9 mouse cellular contexts compared by ENCODE assay signal in the genomic region with DNA sequence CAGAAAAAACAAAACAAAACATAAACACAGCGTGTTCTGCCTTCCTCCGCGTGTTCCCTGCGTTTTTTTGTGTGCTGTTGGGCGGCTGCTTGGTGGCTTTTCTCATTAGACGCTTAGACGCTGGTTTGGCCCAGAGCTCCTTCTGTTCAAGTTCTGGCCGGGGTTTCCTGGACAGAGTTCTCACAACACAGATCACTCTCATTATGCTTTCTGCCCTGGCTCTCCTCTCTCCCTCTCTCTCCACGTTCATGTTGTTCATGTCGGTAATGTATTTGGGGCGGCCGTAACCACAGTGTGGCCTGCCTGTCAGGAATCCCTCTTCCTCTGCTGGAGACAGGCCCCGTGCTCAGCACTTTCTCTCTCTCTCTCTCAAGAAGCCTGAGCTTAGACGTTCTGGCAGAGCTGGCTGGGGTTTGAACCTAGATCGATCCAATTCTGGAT. TPM values are rescaled to one million over a fixed set of nuclear protein-coding genes. Genes with fewer than 3 reads are reported as not detected.
A peak's percentile ranks its signal among the peaks of the same experiment; 100 is the strongest.
DNase-seq lines count a peak whose midpoint lies in the region; ATAC-seq and TF ChIP-seq lines count a peak whose summit lies in the region.
"Had no signal": no experiment of that assay in that cellular context is flagged by ENCODE, and none has a peak within 500 bp of the region (broad histone marks: within the 10 kb centered on the region; RNA-seq: fewer than 3 reads in every experiment).

No protein-coding gene starts in this region.

- peaks cover 50% of the 10 kb centered on the region for H3K79me2 ChIP-seq in liver, adult 2 months (ENCODE audit: control insufficient read depth, insufficient read depth, low read length)

- no peak for TF ChIP-seq EP300 in liver, postnatal 0 days (IDR thresholded peaks at IDR 0.05; ENCODE audit: low read depth)

- peaks cover 46% of the 10 kb centered on the region for H3K4me1 ChIP-seq in liver, adult 2 months (ENCODE audit: control insufficient read depth, insufficient read depth, low read length)
- H3K4me1 ChIP-seq in forebrain, embryonic 14.5 days (ENCODE audit: control insufficient read depth, insufficient read depth, low read length) = peaks cover 29% of the 10 kb centered on the region
- peaks cover 33% of the 10 kb centered on the region for H3K4me1 ChIP-seq in intestine, embryonic 14.5 days (replicated peaks; ENCODE audit: control insufficient read depth, insufficient read depth, low read length)
- peaks cover 48% of the 10 kb centered on the region for H3K4me1 ChIP-seq in liver, postnatal 0 days (ENCODE audit: insufficient read depth)

- WGBS in liver, adult 2 months = 8% methylated on average over 15 of the region's 15 CpGs
- WGBS in forebrain, embryonic 14.5 days = 38% methylated on average over 15 of the region's 15 CpGs
- 28% methylated on average over 15 of the region's 15 CpGs for WGBS in intestine, embryonic 14.5 days
- WGBS in liver, postnatal 0 days (ENCODE audit: insufficient replicate concordance) = 16% methylated on average over 15 of the region's 15 CpGs

- no peak overlapping the region for H3K4me3 ChIP-seq in liver, adult 2 months (ENCODE audit: insufficient read depth, low read depth, low read length)
- H3K4me3 ChIP-seq in forebrain, embryonic 14.5 days (ENCODE audit: low read depth, low read length) = no peak overlapping the region
- peak overlapping the region; percentile 83; the same call in 1 of the 2 replicates for H3K4me3 ChIP-seq in intestine, embryonic 14.5 days (ENCODE audit: low read depth, low read length)
- H3K4me3 ChIP-seq in liver, postnatal 0 days (ENCODE audit: low read depth, low read length) = peak overlapping the region; percentile 79

- H3K4me2 ChIP-seq in forebrain, embryonic 14.5 days (ENCODE audit: low read length) = peak overlapping the region; percentile 82; the same call in 1 of the 2 replicates
- peak overlapping the region; percentile 96 for H3K4me2 ChIP-seq in intestine, embryonic 14.5 days (ENCODE audit: low read length)
- peak overlapping the region; percentile 95 for H3K4me2 ChIP-seq in liver, postnatal 0 days (ENCODE audit: low read depth, low read length)

- ATAC-seq in forebrain, embryonic 14.5 days = no peak
- ATAC-seq in intestine, embryonic 14.5 days (replicated peaks; ENCODE audit: low FRiP score, low TSS enrichment, low read depth) = no peak
- ATAC-seq in liver, postnatal 0 days = no peak

- no peaks in the 10 kb centered on the region for H3K9me3 ChIP-seq in forebrain, embryonic 14.5 days (replicated peaks; ENCODE audit: control insufficient read depth, low read length)
- H3K9me3 ChIP-seq in intestine, embryonic 14.5 days (ENCODE audit: control insufficient read depth, low read length) = no peaks in the 10 kb centered on the region
- peaks cover under 1% of the 10 kb centered on the region; the same call in 1 of the 2 replicates for H3K9me3 ChIP-seq in liver, postnatal 0 days (ENCODE audit: low read length)

- TF ChIP-seq CTCF in liver, adult 2 months (IDR thresholded peaks at IDR 0.05; ENCODE audit: low read depth, low read length) = no peak
- TF ChIP-seq CTCF in liver, postnatal 0 days (IDR thresholded peaks at IDR 0.05; ENCODE audit: low read depth) = no peak

- no peaks in the 10 kb centered on the region for H3K27me3 ChIP-seq in liver, adult 2 months (ENCODE audit: control insufficient read depth, insufficient read depth, low read length)
- no peaks in the 10 kb centered on the region for H3K27me3 ChIP-seq in forebrain, embryonic 14.5 days (replicated peaks; ENCODE audit: control insufficient read depth, insufficient read depth, low read length)
- no peaks in the 10 kb centered on the region for H3K27me3 ChIP-seq in intestine, embryonic 14.5 days (replicated peaks; ENCODE audit: control insufficient read depth, insufficient read depth, low read length)
- H3K27me3 ChIP-seq in liver, postnatal 0 days (ENCODE audit: insufficient read depth, low read length) = no peaks in the 10 kb centered on the region

- peak overlapping the region; percentile 67 for H3K27ac ChIP-seq in liver, adult 2 months (replicated peaks; ENCODE audit: insufficient read depth, low read depth, low read length)
- peak overlapping the region; percentile 1; the same call in 1 of the 2 replicates for H3K27ac ChIP-seq in forebrain, embryonic 14.5 days (ENCODE audit: low read depth, low read length)
- H3K27ac ChIP-seq in intestine, embryonic 14.5 days (ENCODE audit: low read depth) = peak overlapping the region; percentile 48; the same call in 1 of the 2 replicates
- H3K27ac ChIP-seq in liver, postnatal 0 days (ENCODE audit: low read depth) = peak overlapping the region; percentile 76

- DNase-seq in liver, adult 2 months (ENCODE audit: extremely low read depth, low read depth, low spot score) = peak; percentile 59
- DNase-seq in liver = no peak
- DNase-seq in forebrain, embryonic 14.5 days (ENCODE audit: low spot score) = peak; percentile 42
- DNase-seq in intestine, embryonic 14.5 days (ENCODE audit: low spot score) = no peak
- no peak for DNase-seq in liver, postnatal 0 days
- no peak for DNase-seq in left cerebral cortex, adult 18-20 months (ENCODE audit: low spot score in 2 of 2)
- no peak for DNase-seq in urinary bladder, postnatal 14 days (ENCODE audit: low spot score)
- no peak for DNase-seq in left cerebral cortex, adult 9 months (ENCODE audit: low spot score in 2 of 2)

- H3K9ac ChIP-seq in liver, adult 2 months (ENCODE audit: low read depth, low read length) = peak overlapping the region; percentile 61
- no peak overlapping the region; the same call in 1 of the 2 replicates for H3K9ac ChIP-seq in forebrain, embryonic 14.5 days (ENCODE audit: low read length)
- peak overlapping the region; percentile 21; the same call in 1 of the 2 replicates for H3K9ac ChIP-seq in intestine, embryonic 14.5 days (ENCODE audit: low read length)
- peak overlapping the region; percentile 89 for H3K9ac ChIP-seq in liver, postnatal 0 days (replicated peaks)

- H3K36me3 ChIP-seq in liver, adult 2 months (ENCODE audit: control insufficient read depth, insufficient read depth, low read length) = no peaks in the 10 kb centered on the region
- no peaks in the 10 kb centered on the region for H3K36me3 ChIP-seq in forebrain, embryonic 14.5 days (ENCODE audit: control insufficient read depth, insufficient read depth, low read length)
- H3K36me3 ChIP-seq in intestine, embryonic 14.5 days (ENCODE audit: control insufficient read depth, insufficient read depth, low read length) = no peaks in the 10 kb centered on the region
- H3K36me3 ChIP-seq in liver, postnatal 0 days (replicated peaks; ENCODE audit: insufficient read depth, low read length) = peaks cover 6% of the 10 kb centered on the region; the same call in 1 of the 2 replicates

- TF ChIP-seq POLR2A in liver, adult 2 months (IDR thresholded peaks at IDR 0.05; ENCODE audit: extremely low read depth, insufficient read depth, low read length) = no peak

RNA-seq across cellular contexts. Expression of a gene that starts 2.9 kb away (rescaled TPM):
- 10.5 and 15.2 TPM in 2 replicates for total RNA-seq in liver, adult 2 months (2014; rRNA removed)
- 33.6 and 40.2 TPM in 2 replicates for polyA plus RNA-seq in liver, adult 2 months (2012; rRNA removed)
- polyA plus RNA-seq in forebrain, embryonic 14.5 days (2014; fragmentation: Nextera tagmentation; extraction: Ambion mirVana) = 7.5 and 9.8 TPM in 2 replicates
- 16.8 and 19.3 TPM in 2 replicates for polyA plus RNA-seq in intestine, embryonic 14.5 days (2014; fragmentation: Nextera tagmentation; extraction: Ambion mirVana)
- polyA plus RNA-seq in liver, postnatal 0 days (2015; fragmentation: Nextera tagmentation; extraction: Ambion mirVana) = 14.9 and 16.3 TPM in 2 replicates
- total RNA-seq in left cerebral cortex, adult 18-20 months (2021) = 10 to 100 TPM; 22.2 to 25.7 TPM

RNA-seq across cellular contexts. Expression of a gene that starts 24.8 kb away (rescaled TPM):
- total RNA-seq in liver, adult 2 months (2014; rRNA removed) = 11.5 and 15.0 TPM in 2 replicates
- 26.1 and 26.6 TPM in 2 replicates for polyA plus RNA-seq in liver, adult 2 months (2012; rRNA removed)
- polyA plus RNA-seq in forebrain, embryonic 14.5 days (2014; fragmentation: Nextera tagmentation; extraction: Ambion mirVana) = 19.5 and 24.3 TPM in 2 replicates
- polyA plus RNA-seq in intestine, embryonic 14.5 days (2014; fragmentation: Nextera tagmentation; extraction: Ambion mirVana) = 15.2 and 21.5 TPM in 2 replicates
- 3.5 and 3.9 TPM in 2 replicates for polyA plus RNA-seq in liver, postnatal 0 days (2015; fragmentation: Nextera tagmentation; extraction: Ambion mirVana)
- total RNA-seq in left cerebral cortex, adult 18-20 months (2021) = 10 to 100 TPM; 37.1 to 37.8 TPM

RNA-seq across cellular contexts. Expression of a gene that starts 43.3 kb away (rescaled TPM):
- total RNA-seq in liver, adult 2 months (2014; rRNA removed) = 0.40 and 2.7 TPM in 2 replicates
- polyA plus RNA-seq in liver, adult 2 months (2012; rRNA removed) = not detected in 2 replicates
- polyA plus RNA-seq in forebrain, embryonic 14.5 days (2014; fragmentation: Nextera tagmentation; extraction: Ambion mirVana) = not detected in 2 replicates
- polyA plus RNA-seq in intestine, embryonic 14.5 days (2014; fragmentation: Nextera tagmentation; extraction: Ambion mirVana) = 5.0 and 6.3 TPM in 2 replicates
- polyA plus RNA-seq in liver, postnatal 0 days (2015; fragmentation: Nextera tagmentation; extraction: Ambion mirVana) = not detected in 2 replicates
- total RNA-seq in left cerebral cortex, adult 18-20 months (2021) = not detected
- total RNA-seq: layer of hippocampus, postnatal 10 days had no signal

RNA-seq across cellular contexts. Expression of a gene that starts 49.9 kb away (rescaled TPM):
- 709 and 835 TPM in 2 replicates for total RNA-seq in liver, adult 2 months (2014; rRNA removed)
- 607 and 623 TPM in 2 replicates for polyA plus RNA-seq in liver, adult 2 months (2012; rRNA removed)
- 1,112 and 1,434 TPM in 2 replicates for polyA plus RNA-seq in forebrain, embryonic 14.5 days (2014; fragmentation: Nextera tagmentation; extraction: Ambion mirVana)
- 2,116 and 2,150 TPM in 2 replicates for polyA plus RNA-seq in intestine, embryonic 14.5 days (2014; fragmentation: Nextera tagmentation; extraction: Ambion mirVana)
- polyA plus RNA-seq in liver, postnatal 0 days (2015; fragmentation: Nextera tagmentation; extraction: Ambion mirVana) = 793 and 822 TPM in 2 replicates
- total RNA-seq in left cerebral cortex, adult 18-20 months (2021) = 100 to 1,000 TPM; 185 to 199 TPM

RNA-seq across cellular contexts. Expression of a gene that starts 55.7 kb away (rescaled TPM):
- 14.8 and 18.3 TPM in 2 replicates for total RNA-seq in liver, adult 2 months (2014; rRNA removed)
- 23.2 and 28.8 TPM in 2 replicates for polyA plus RNA-seq in liver, adult 2 months (2012; rRNA removed)
- 29.2 and 41.2 TPM in 2 replicates for polyA plus RNA-seq in forebrain, embryonic 14.5 days (2014; fragmentation: Nextera tagmentation; extraction: Ambion mirVana)
- polyA plus RNA-seq in intestine, embryonic 14.5 days (2014; fragmentation: Nextera tagmentation; extraction: Ambion mirVana) = 43.6 and 44.8 TPM in 2 replicates
- 7.7 and 10.3 TPM in 2 replicates for polyA plus RNA-seq in liver, postnatal 0 days (2015; fragmentation: Nextera tagmentation; extraction: Ambion mirVana)
- 10 to 100 TPM; 62.0 to 66.4 TPM for total RNA-seq in left cerebral cortex, adult 18-20 months (2021)

Comparison
In these comparisons a context has a peak if more than half of its experiments do, and no peak if none do; other contexts are left out.
1. DNase-seq: peak in liver, adult 2 months (single experiment) and forebrain, embryonic 14.5 days (single experiment); none in liver (single experiment), intestine, embryonic 14.5 days (single experiment), liver, postnatal 0 days (single experiment), left cerebral cortex, adult 18-20 months (0 of 2), urinary bladder, postnatal 14 days (single experiment) and left cerebral cortex, adult 9 months (0 of 2).
2. H3K4me3 ChIP-seq: peak in intestine, embryonic 14.5 days (single experiment) and liver, postnatal 0 days (single experiment); none in liver, adult 2 months (single experiment) and forebrain, embryonic 14.5 days (single experiment).
3. H3K27ac ChIP-seq: peak in every context shown above with its lines; median percentile 76 in liver, postnatal 0 days; 67 in liver, adult 2 months; 48 in intestine, embryonic 14.5 days; 1 in forebrain, embryonic 14.5 days.
4. Peak in every context shown above with its lines, with median percentiles within 50 percentile points of each other: H3K4me2 ChIP-seq.